Mouse (Mus musculus) retina, embryonic 14.5 days (tissue): ENCODE results near the gene Tmco4.

Source experiments
- DNase-seq: peaks from one replicate; pipeline ENCODE4 v3.0.0-alpha.2; 2015; ENCODE audit warnings: low spot score

Tmco4 gene

DNA sequence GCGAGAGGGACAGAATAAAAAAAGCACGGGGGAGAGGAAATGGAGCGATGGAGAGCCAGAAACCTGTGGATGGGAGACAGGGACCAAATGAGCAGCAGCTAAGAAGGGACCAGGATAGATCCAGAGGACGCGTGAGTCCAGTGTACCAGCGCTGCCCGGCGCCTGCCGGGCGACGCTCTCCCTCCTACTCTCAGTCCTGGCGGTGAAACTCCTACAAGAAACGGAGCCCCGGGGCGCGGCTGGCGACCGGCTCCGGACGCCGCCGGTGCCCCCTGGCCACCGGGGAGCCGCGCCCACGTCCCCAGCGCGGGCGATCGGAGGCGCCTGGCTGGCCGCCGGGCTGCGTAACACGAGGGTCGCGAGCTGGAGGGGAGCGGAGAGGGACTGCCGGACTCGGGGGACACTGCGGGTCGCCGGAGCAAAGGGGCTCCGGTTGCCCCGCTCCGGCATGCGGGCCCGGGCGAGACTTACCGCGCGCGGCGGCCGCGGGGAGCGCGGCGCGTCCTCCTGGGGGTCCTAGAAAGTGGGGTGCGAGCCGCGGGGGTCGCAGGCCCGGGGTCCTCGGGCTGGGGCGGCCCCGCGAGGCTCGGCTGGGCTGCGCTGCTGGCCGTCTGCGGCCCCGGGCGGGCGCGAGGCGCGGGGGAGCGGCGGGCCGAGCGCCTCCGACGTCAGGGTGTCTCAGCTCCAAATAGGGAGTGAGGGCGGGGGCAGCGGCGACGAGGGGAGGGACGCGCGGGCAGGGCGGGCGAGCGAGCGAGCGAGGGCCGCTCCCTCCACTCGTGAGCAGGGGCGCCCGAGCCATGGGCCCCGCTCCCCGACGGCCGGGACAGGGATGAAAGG is 119.9 kb downstream of the Tmco4 start, which contains the start of gene Nbl1:
Nbl1 (minus strand) TSS at position 638 of the 840 bp plus-strand sequence.
- no peak for DNase-seq

DNA sequence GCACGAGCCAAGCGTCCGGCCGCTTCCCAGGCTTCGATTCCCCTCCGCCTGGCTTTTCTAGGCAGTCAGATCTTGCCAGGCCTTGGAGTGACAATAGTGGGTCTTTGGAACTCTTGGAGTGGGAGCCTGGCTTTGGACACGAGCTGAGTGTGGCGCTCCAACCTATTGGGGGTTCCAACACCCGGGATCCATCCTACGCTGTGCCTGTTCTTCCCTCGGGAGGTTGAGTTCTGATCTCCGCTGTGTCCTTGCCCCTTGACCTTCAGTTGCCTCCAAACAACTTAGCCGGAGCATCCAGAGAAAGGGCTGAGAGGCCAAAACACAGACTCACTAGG is 120.5 kb downstream of the Tmco4 start:
- no peak for DNase-seq

DNA sequence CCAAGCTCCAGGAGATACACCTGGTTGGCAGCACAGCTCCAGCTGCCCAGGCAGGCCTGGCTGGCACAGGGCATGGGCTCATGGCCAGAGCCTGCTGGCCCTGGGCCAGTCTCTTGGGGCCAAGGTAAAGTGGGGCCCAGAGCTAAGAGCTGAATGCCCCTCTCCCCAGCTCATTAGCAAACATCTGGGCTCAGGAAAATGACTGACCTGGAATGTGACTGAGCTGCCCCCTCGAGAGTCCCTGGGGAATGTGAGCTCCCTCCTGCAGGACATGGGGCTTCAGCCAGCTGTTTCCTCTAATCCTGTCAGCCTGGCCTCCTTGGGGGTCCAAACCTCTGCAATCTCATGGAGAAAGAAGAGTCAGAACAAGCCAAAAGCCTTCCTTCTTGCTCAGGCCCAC is 122.7 kb downstream of the Tmco4 start:
- no peak for DNase-seq

DNA sequence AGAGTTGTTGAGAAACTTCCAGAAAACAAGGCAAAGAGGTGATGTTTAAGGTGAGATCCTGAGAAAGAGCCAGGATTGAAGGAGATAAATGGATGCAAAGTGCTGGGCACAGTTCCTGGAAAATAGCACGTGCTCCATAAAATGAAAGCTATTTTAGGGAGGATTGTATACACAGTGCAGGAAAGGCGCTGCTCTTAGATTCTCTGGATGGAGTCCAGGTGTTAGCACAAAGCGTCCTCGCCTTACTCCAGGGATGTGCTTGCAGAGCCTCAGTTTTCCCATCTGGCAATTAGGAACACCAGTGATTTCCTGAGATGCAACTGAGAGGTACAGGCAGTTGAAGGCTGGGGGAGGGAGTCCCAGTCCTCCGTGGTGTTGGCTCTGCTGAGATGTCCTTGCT is 123.5 kb downstream of the Tmco4 start:
- DNase-seq = no peak

DNA sequence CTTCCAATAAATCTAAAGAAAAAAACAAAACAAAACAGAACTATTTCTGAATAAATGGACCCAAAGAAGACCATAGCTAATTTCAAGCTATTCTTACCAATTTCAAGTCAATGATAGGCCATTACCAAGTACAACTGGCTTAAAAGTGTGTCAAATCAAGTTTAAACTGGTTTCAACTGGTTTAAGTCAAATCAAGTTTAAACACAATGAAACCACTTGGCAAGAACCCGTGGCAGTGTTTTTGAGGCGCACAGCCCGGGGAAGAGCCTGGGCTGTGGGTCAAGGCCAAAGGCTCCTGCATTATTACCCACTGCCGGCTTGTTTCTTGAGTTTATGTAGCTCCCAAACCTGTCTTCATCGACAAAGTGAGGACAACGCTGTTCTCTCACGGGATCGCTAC is 127.6 kb downstream of the Tmco4 start:
- DNase-seq = no peak

DNA sequence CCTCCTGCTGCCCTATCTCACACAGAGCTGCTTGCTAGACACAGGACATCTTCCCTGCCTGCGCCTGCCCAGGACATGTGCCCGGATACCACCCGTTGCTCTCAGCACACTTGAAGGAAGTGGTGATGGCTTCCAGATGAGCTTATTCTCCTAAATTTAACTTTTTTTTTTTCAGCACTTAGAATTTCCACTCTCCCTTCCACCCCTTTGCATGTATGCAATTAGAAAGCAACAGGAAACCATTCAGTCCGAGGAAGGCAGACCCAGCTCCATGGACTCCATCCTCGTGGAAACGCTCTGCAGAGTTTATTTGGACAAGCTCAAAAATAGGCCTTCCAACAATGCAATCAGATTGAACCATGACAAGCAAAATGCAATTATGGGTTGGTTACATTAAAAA is 128.9 kb downstream of the Tmco4 start:
- no peak for DNase-seq

DNA sequence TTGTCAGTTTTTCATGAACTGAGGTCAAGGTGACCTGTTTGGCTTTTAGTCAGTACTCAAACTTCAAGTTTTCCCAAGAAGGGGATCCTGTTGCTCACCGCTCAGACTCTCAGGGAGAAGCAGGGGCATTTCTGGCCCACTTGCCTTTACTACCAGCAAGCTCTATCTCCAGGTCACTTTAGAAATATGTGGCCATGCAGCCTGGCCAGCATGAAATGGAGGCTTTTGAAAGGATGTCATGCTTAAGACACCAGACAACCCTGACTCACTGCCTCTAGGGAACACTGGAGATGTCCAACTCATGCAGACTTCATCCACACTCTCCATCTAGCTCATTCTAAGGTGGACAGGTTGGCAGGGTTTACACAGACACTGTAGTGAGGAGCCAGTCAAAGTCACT is 132.8 kb downstream of the Tmco4 start:
- DNase-seq = no peak
